Mouse (Mus musculus): Measurements from ENCODE around the gene Dhrs2. TPM values are rescaled to one million over a fixed set of nuclear protein-coding genes. Genes with fewer than 3 reads are reported as not detected.
A peak's percentile ranks its signal among the peaks of the same experiment; 100 is the strongest.

The Dhrs2 gene
- polyA plus RNA-seq, 1 experiment: 0.32 TPM

DNA sequence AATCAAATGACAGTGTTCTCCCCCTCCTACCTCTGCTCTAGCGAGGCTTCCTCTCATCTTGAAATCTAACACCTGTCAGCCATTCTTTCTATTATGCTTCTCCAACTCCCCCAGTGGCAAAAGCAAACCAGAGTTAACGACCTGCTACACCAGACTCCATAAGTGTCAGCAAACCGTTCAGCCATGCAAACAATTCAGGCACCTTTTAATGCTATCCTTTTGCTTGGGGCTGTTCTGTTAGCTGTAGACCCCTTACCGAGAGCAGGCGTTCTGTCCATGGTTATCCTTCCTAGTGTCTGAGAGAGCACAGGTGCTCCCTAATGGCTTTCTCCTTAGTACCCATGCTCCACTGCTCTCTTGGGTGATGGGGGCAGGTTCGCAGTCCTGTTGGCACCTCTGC is 25.4 kb downstream of the Dhrs2 start:
- no peak for DNase-seq (ENCODE audit: extremely low spot score in 1 of 2, low spot score in 1 of 2)

GRCm38 (mm10) chr14:55248284-55248683 is 26.5 kb downstream of the Dhrs2 start:
- DNase-seq (ENCODE audit: extremely low spot score in 1 of 2, low spot score in 1 of 2): no peak

GRCm38 (mm10) chr14:55253580-55253979 is 31.8 kb downstream of the Dhrs2 start:
- no peak for DNase-seq (ENCODE audit: extremely low spot score in 1 of 2, low spot score in 1 of 2)

DNA sequence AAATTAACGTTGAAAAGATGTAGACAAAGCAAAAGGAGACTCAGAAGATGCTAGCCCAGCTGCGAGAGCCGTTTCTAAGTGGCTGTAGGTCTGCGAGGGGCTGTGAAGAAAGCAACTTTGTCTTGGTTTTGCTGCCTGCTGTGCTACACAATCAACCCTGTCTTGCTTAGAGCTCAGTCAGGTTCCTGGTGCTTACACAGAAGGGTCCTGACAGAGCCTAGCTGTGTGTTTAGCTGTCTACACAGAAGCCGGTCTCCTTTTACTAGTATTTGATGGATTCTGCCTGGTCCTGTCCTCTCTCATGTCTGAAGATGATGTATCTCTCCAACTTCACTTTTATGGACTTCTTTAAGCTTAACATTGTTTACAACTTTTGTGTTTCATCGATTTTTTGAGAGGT is 33.6 kb downstream of the Dhrs2 start:
- DNase-seq (ENCODE audit: extremely low spot score in 1 of 2, low spot score in 1 of 2): no peak

- peak; percentile 53 to 93 for DNase-seq (ENCODE audit: extremely low spot score in 1 of 2, low spot score in 1 of 2)
These were observed 49.4 kb downstream of the Dhrs2 start for GRCm38 (mm10) chr14:55271158-55271557.

DNA sequence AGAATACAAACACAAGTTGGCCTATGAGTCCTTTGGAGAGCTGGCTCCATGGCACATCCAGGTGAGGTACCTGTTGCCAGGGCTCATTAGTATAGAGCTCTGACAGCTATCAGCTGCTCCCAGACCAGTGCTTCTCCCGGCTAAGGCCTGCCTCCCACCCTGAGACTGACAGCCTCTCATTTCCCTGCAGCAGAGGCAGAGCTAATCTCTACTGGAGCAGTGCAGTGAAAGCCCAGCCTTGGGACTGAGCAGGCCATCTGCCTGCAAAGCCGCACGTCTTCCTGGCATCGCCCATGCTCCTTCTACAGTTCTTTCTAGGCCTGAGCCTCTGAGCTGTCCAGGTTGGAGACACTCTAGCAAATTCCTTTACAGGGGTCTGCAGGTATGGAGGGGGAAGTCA is 51.2 kb downstream of the Dhrs2 start:
- no peak for DNase-seq (ENCODE audit: extremely low spot score in 1 of 2, low spot score in 1 of 2)

DNA sequence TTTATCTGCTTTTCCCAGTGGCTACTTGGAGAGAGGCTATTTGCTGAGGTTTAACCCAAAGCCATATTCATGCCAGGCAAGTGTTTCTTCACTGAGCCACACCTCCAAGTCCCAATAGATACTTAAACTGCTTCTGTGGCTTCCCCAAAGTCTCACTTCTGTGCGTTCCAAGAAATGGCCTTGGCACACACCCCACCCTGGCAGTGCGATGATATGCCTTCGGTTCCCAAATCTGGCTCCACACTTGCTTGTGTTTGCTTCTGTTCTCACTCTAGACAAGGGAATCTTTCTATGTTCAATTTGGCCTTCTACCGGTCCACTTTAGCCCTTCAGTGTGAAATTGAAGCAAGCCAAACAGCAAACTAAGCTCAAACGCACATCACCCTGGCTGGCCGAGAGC is 53.0 kb downstream of the Dhrs2 start:
- peak in 1 of 2 experiments; percentile 17 for DNase-seq (ENCODE audit: extremely low spot score in 1 of 2, low spot score in 1 of 2)

- DNase-seq (ENCODE audit: extremely low spot score in 1 of 2, low spot score in 1 of 2): no peak
These were observed 57.7 kb downstream of the Dhrs2 start for GRCm38 (mm10) chr14:55279322-55280069.

Other genes with a start within 250 kb of the Dhrs2 start
- gene Gm17428, start 245.1 kb upstream of the Dhrs2 start, polyA plus RNA-seq (2012; rRNA removed): not detected in 2 replicates
- gene Myh7, start 227.4 kb upstream of the Dhrs2 start, polyA plus RNA-seq (2012; rRNA removed): 26.8 and 29.3 TPM in 2 replicates
- 36.5 and 37.2 TPM in 2 replicates for gene Ngdn, start 206.6 kb upstream of the Dhrs2 start, polyA plus RNA-seq (2012; rRNA removed)
- 13.4 and 15.0 TPM in 2 replicates for gene Zfhx2, start 129.7 kb upstream of the Dhrs2 start, polyA plus RNA-seq (2012; rRNA removed)
- 14.4 and 15.5 TPM in 2 replicates for gene Thtpa, start 127.2 kb upstream of the Dhrs2 start, polyA plus RNA-seq (2012; rRNA removed)
- gene Ap1g2, start 115.4 kb upstream of the Dhrs2 start, polyA plus RNA-seq (2012; rRNA removed): 15.5 and 18.3 TPM in 2 replicates
- 228 and 231 TPM in 2 replicates for gene Jph4, start 105.1 kb upstream of the Dhrs2 start, polyA plus RNA-seq (2012; rRNA removed)

All from frontal cortex, adult 2 months (tissue).